Mouse (Mus musculus) Patski (cell line): ENCODE data around the gene Slc27a2. TPM values are rescaled to one million over a fixed set of nuclear protein-coding genes. Genes with fewer than 3 reads are reported as not detected.

ENCODE experiments used
- ATAC-seq: fragments of 100-300 bp; one replicate; pipeline ENCODE4 v1.8.0; 2021
- CTCF ChIA-PET: fragments of 350-600 bp; sonication (Branson Sonifier 250); formaldehyde crosslinking; loops from one replicate; lab custom pipeline; 2022; ENCODE audit warnings: inconsistent platforms; lab: Charles Lee
- POLR2A ChIA-PET: fragments of 350-600 bp; sonication (Branson Sonifier 250); formaldehyde crosslinking; loops from one replicate; lab custom pipeline; 2022; ENCODE audit warnings: antibody characterized with exemption, inconsistent platforms; lab: Charles Lee
- DNase-seq: peaks from one replicate; pipeline ENCODE4 v3.0.0-alpha.2; 2011; ENCODE audit warnings: low read depth, low spot score
- H3K27me3 ChIP-seq: fragments of 371-371 bp; one replicate; pipeline ENCODE4 v1.5.1; 2021
- CTCF ChIP-seq: fragments of 100-300 bp; IDR thresholded peaks from one replicate; pipeline ENCODE4 v1.5.1; 2021
- in situ Hi-C: fragments of 300-500 bp; cut with MboI; formaldehyde crosslinking; loops from 3 replicates; pipeline ENCODE4 v1.11.1; 2018; ENCODE audit warnings: low pct_unique_long_range_greater_than_20kb, mixed read lengths
- polyA plus RNA-seq: library from polyadenylated mRNA; unstranded; gene quantifications from one replicate; pipeline ENCODE4 v1.2.3, GENCODE M21; 2021

The Slc27a2 gene
- polyA plus RNA-seq, 1 experiment from 2014 or later = not detected

- ATAC-seq (no peak), DNase-seq (no peak)
- no peak for TF ChIP-seq CTCF
- ChIA-PET CTCF (interaction anchor here (1.3 kb wide), 1 partner anchor 10 kb away, joined by 4 read pairs; no protein-coding TSS in a partner anchor), POLR2A (interaction anchor here (0.6 kb wide), 1 partner anchor 32 kb away, joined by 4 read pairs; no protein-coding TSS in a partner anchor)
- H3K27me3 ChIP-seq = peaks cover 3% of the 10 kb centered on the region
- in situ Hi-C loops = no loop called here
These were observed 32.6 kb downstream of the Slc27a2 start for GRCm38 (mm10) chr2:126584621-126585369.

GRCm38 (mm10) chr2:126587468-126587867 lies 35.3 kb downstream of the Slc27a2 start:
- in situ Hi-C loops = no loop called here
- POLR2A ChIA-PET = no interaction called here
- no peak for DNase-seq
- CTCF ChIA-PET = interaction anchor here (0.6 kb wide), 1 partner anchor 182 kb away, joined by 3 read pairs; no protein-coding TSS in a partner anchor
- peaks cover 3% of the 10 kb centered on the region for H3K27me3 ChIP-seq
- no peak for ATAC-seq
- no peak for TF ChIP-seq CTCF

- ChIA-PET CTCF (no interaction called here), POLR2A (no interaction called here)
- in situ Hi-C loops = loop anchor here (10.0 kb wide), 1 partner anchor 413 kb away; the partner anchor contains the start of gene Ap4e1
- no peak for DNase-seq
- no peak for ATAC-seq
- H3K27me3 ChIP-seq = peaks cover 3% of the 10 kb centered on the region
- no peak for TF ChIP-seq CTCF
These were observed 39.1 kb downstream of the Slc27a2 start for GRCm38 (mm10) chr2:126591304-126591703.

- in situ Hi-C loops = loop anchor here (10.0 kb wide), 1 partner anchor 411 kb away; the partner anchor contains the start of gene Ap4e1
- peaks cover 3% of the 10 kb centered on the region for H3K27me3 ChIP-seq
- DNase-seq (no peak), ATAC-seq (peak; percentile 65)
- ChIA-PET CTCF (interaction anchor here (0.7 to 1.5 kb wide), 5 partner anchors 9 to 69 kb away, joined by 3 to 9 read pairs (median 4); no protein-coding TSS in a partner anchor), POLR2A (no interaction called here)
- TF ChIP-seq CTCF = peak; percentile 86
These were observed 41.8 kb downstream of the Slc27a2 start for GRCm38 (mm10) chr2:126593831-126594610.

DNA sequence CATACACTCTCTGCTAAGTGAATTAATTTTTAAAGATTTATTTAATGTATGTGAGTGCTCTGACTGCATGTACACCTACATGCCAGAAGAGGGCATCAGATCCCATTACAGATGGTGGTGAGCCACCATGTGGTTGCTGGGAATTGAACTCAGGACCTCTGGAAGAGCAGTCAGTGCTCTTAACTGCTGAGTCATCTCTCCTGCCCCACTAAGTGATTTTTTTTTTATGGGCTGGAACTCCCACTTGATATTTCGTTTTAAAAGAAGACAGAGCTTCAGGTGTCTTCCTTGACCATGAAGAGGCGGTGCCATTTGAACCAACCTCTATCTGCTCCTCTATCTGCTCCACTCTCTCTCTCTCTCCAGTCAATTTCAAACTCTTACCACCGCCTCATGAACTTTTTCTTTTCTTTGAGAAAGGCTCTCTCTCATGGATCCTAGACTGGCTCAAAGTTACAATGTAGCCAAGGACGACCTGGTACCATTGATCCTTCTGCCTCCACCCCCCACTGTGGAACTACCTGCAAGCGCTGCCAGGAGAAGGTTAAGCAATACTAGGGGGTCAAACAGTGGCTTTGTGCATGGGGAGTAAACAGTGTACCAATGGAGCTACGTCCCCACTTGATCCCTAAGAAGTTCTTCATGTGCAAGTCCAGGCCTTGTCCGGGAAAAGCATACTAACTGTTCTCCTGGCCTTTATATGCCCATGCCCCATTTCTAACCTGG lies 44.3 kb downstream of the Slc27a2 start:
- no peak for ATAC-seq
- in situ Hi-C loops = loop anchor here (5.0 to 10.0 kb wide), 3 partner anchors 61 to 408 kb away; partner anchors contain the start of genes Ap4e1 and Usp50
- no peaks in the 10 kb centered on the region for H3K27me3 ChIP-seq
- POLR2A ChIA-PET = no interaction called here
- peak; percentile 40 for TF ChIP-seq CTCF
- CTCF ChIA-PET = interaction anchor here (1.3 kb wide), 1 partner anchor 185 kb away, joined by 5 read pairs; no protein-coding TSS in a partner anchor
- DNase-seq = no peak

DNA sequence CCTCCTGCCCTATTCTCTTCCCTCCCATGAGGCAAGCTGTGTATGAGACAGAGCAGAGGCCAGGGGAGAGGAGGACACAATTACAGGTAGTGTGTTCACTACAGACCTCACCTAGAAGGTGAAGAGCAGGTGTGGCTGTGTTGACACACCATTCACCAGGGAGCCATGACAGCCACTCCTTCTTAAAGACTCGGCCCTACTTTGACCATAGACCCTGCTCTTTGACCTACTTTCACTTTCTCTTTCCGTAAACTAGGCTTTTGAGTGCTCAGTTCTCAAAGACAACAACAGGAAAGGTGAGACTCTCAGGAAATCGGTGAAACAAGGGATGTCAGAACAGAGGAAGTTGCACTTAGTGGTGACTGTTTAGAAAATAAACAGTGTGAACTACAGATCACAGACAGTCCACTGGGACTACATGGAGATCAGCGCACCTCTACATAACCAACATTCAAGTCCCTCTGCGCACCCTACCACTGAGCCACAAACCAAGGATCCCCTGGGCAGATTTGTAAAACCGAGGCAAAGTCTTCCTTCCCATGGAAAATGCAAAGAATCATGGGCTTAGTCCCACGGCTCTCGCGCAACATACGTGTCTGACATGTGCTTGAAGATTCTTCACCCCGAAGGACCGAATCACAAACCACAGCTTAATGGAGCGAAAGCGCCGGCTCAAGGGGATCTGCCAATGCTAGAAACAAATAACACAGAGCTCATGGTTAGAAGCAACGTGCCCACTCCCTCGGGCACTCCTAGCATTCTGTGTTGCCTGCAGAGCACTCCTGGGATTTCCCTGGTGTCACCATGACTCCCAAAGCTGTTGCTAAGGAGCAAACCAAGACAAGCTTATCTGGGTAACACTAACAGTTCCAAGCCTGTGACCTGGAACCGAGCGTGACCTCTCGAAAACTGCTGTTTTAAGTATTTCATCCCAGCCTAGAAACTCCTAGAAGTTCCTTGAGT lies 45.4 kb downstream of the Slc27a2 start:
- DNase-seq (peak; percentile 20), ATAC-seq (peak; percentile 48)
- ChIA-PET POLR2A (no interaction called here), CTCF (interaction anchor here (1.0 to 2.0 kb wide), 3 partner anchors 47 to 184 kb away, joined by 3 to 7 read pairs (median 5); no protein-coding TSS in a partner anchor)
- in situ Hi-C loops = loop anchor here (5.0 to 10.0 kb wide), 3 partner anchors 60 to 407 kb away; partner anchors contain the start of genes Ap4e1 and Usp50
- H3K27me3 ChIP-seq = no peaks in the 10 kb centered on the region
- TF ChIP-seq CTCF = no peak

DNA sequence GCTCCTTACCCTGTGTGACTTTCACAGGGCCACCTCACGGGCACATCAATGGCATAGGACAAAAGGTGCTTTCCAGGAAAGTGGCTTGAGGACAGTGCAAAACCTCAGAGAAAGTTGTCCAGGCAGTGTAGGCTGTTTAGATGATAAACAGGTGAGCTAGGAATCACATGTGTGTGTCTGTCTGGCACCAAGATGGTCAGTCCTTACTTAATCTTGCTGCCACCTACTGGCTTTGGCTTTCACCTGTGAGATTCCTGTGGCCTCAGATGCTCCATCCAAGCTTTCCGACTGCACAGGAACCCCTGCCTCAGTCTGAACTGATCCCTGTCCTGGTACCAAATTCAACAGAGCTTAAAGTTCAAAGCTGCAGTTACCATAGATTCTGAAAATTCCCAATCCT lies 46.2 kb downstream of the Slc27a2 start:
- in situ Hi-C loops = loop anchor here (5.0 to 10.0 kb wide), 3 partner anchors 59 to 406 kb away; partner anchors contain the start of genes Ap4e1 and Usp50
- no peak for ATAC-seq
- ChIA-PET POLR2A (no interaction called here), CTCF (interaction anchor here (1.0 to 2.0 kb wide), 4 partner anchors 9 to 143 kb away, joined by 3 to 7 read pairs (median 3); no protein-coding TSS in a partner anchor)
- TF ChIP-seq CTCF = no peak
- DNase-seq = no peak
- H3K27me3 ChIP-seq = no peaks in the 10 kb centered on the region

DNA sequence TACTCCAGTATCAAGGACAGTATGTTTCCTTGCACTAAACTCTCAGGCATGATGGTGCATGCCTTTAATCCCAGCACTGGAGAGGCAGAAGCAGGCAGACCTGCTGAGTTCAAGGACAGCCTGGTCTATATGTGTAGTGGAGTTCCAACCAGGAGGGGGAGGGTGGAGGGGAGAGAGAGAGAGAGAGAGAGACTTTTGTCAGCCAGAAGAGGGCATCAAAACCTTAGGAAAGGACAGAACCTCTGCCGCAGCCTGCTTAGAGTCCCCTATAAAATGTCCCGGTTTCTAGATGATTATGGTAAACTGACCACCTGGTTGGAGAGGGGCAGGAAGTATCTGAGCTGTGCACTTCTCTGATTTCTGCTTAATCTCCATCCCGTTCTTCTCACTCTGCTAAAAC lies 46.8 kb downstream of the Slc27a2 start:
- in situ Hi-C loops = loop anchor here (5.0 to 10.0 kb wide), 3 partner anchors 58 to 406 kb away; partner anchors contain the start of genes Ap4e1 and Usp50
- H3K27me3 ChIP-seq = no peaks in the 10 kb centered on the region
- TF ChIP-seq CTCF = peak; percentile 51
- DNase-seq = no peak
- POLR2A ChIA-PET = interaction anchor here (1.5 kb wide), 1 partner anchor 62 kb away, joined by 3 read pairs; no protein-coding TSS in a partner anchor
- CTCF ChIA-PET = interaction anchor here (0.6 to 2.0 kb wide), 9 partner anchors 9 to 186 kb away, joined by 3 to 7 read pairs (median 3); no protein-coding TSS in a partner anchor
- ATAC-seq = no peak
